Mouse (Mus musculus): ENCODE data around the gene Cdcp1. TPM values are rescaled to one million over a fixed set of nuclear protein-coding genes. Genes with fewer than 3 reads are reported as not detected.
A peak's percentile ranks its signal among the peaks of the same experiment; 100 is the strongest.

Cdcp1 gene
- total RNA-seq, 2 experiments from 2014 or later, result 0.29 TPM; not detected in 1

GRCm38 (mm10) chr9:123162985-123163694 lies 52.7 kb downstream of the Cdcp1 start:
- intact Hi-C loops (cut with DNase I), result no loop called here
- H3K27ac ChIP-seq, result no peak overlapping the region
- no peak for DNase-seq (ENCODE audit: extremely low spot score in 1 of 2, low spot score in 2 of 2)
- no peak for TF ChIP-seq CTCF (IDR thresholded peaks at IDR 0.05)
- H3K4me3 ChIP-seq, result no peak overlapping the region

- Histone ChIP-seq H3K27ac (no peak overlapping the region), H3K4me3 (no peak overlapping the region)
- DNase-seq (ENCODE audit: extremely low spot score in 1 of 2, low spot score in 2 of 2), result no peak
- intact Hi-C loops (cut with DNase I), result no loop called here
- no peak for TF ChIP-seq CTCF (IDR thresholded peaks at IDR 0.05)
Measured at GRCm38 (mm10) chr9:123161792-123162191, 54.0 kb downstream of the Cdcp1 start.

- peak; percentile 92 for TF ChIP-seq CTCF (IDR thresholded peaks at IDR 0.05)
- intact Hi-C loops (cut with DNase I), result loop anchor here (1.0 to 5.0 kb wide), 4 partner anchors 94 to 363 kb away; partner anchors contain the start of gene Lars2
- no peak overlapping the region for H3K27ac ChIP-seq
- DNase-seq (ENCODE audit: extremely low spot score in 1 of 2, low spot score in 2 of 2), result peak; percentile 70 to 78
- H3K4me3 ChIP-seq, result no peak overlapping the region
Measured at GRCm38 (mm10) chr9:123159330-123159729, 56.5 kb downstream of the Cdcp1 start.

- TF ChIP-seq CTCF (IDR thresholded peaks at IDR 0.05), result peak; percentile 57
- DNase-seq (ENCODE audit: extremely low spot score in 1 of 2, low spot score in 2 of 2), result peak in 1 of 2 experiments; percentile 49
Measured at GRCm38 (mm10) chr9:123158125-123158836, 57.6 kb downstream of the Cdcp1 start.

GRCm38 (mm10) chr9:123157699-123158098 lies 58.1 kb downstream of the Cdcp1 start:
- TF ChIP-seq CTCF (IDR thresholded peaks at IDR 0.05), result no peak
- no peak overlapping the region for H3K27ac ChIP-seq
- DNase-seq (ENCODE audit: extremely low spot score in 1 of 2, low spot score in 2 of 2), result no peak
- no peak overlapping the region for H3K4me3 ChIP-seq
- intact Hi-C loops (cut with DNase I), result loop anchor here (5.0 kb wide), 2 partner anchors 210 to 365 kb away; partner anchors contain the start of gene Lars2

More at GRCm38 (mm10) chr9:123158125-123158836, 57.6 kb downstream of the Cdcp1 start:
- H3K27ac ChIP-seq, result no peak overlapping the region
- intact Hi-C loops (cut with DNase I), result loop anchor here (5.0 kb wide), 2 partner anchors 209 to 364 kb away; partner anchors contain the start of gene Lars2
- no peak overlapping the region for H3K4me3 ChIP-seq

- Histone ChIP-seq H3K27ac (no peak overlapping the region), H3K4me3 (peak overlapping the region; percentile 29)
- TF ChIP-seq CTCF (IDR thresholded peaks at IDR 0.05), result no peak
- DNase-seq (ENCODE audit: extremely low spot score in 1 of 2, low spot score in 2 of 2), result peak; percentile 19 to 36
- intact Hi-C loops (cut with DNase I), result loop anchor here (5.0 kb wide), 2 partner anchors 210 to 365 kb away; partner anchors contain the start of gene Lars2
Measured at GRCm38 (mm10) chr9:123156910-123157361, 58.9 kb downstream of the Cdcp1 start.

GRCm38 (mm10) chr9:123153121-123153520 lies 62.7 kb downstream of the Cdcp1 start:
- intact Hi-C loops (cut with DNase I), result no loop called here

GRCm38 (mm10) chr9:123152026-123152425 lies 63.8 kb downstream of the Cdcp1 start:
- H3K4me3 ChIP-seq, result no peak overlapping the region
- TF ChIP-seq CTCF (IDR thresholded peaks at IDR 0.05), result no peak
- no peak for DNase-seq (ENCODE audit: extremely low spot score in 1 of 2, low spot score in 2 of 2)
- intact Hi-C loops (cut with DNase I), result no loop called here
- H3K27ac ChIP-seq, result no peak overlapping the region

More at GRCm38 (mm10) chr9:123153121-123153520, 62.7 kb downstream of the Cdcp1 start:
- TF ChIP-seq CTCF (IDR thresholded peaks at IDR 0.05), result no peak
- H3K4me3 ChIP-seq, result no peak overlapping the region
- DNase-seq (ENCODE audit: extremely low spot score in 1 of 2, low spot score in 2 of 2), result no peak
- H3K27ac ChIP-seq, result no peak overlapping the region

- intact Hi-C loops (cut with DNase I), result no loop called here
- TF ChIP-seq CTCF (IDR thresholded peaks at IDR 0.05), result no peak
- Histone ChIP-seq H3K4me3 (no peak overlapping the region), H3K27ac (no peak overlapping the region)
- DNase-seq (ENCODE audit: extremely low spot score in 1 of 2, low spot score in 2 of 2), result no peak
Measured at GRCm38 (mm10) chr9:123151561-123151960, 64.3 kb downstream of the Cdcp1 start.

GRCm38 (mm10) chr9:123150241-123151020 lies 65.4 kb downstream of the Cdcp1 start, which contains the start of gene Clec3b:
TSS of gene Clec3b (plus strand) at chr9:123150946.
- no peak for TF ChIP-seq CTCF (IDR thresholded peaks at IDR 0.05)
- Histone ChIP-seq H3K27ac (no peak within 1 kb of the TSS), H3K4me3 (no peak within 1 kb of the TSS)
- intact Hi-C loops (cut with DNase I), result no loop called here
- no peak for DNase-seq (ENCODE audit: extremely low spot score in 1 of 2, low spot score in 2 of 2)

GRCm38 (mm10) chr9:123148430-123148829 lies 67.4 kb downstream of the Cdcp1 start:
- intact Hi-C loops (cut with DNase I), result no loop called here
- no peak for TF ChIP-seq CTCF (IDR thresholded peaks at IDR 0.05)
- no peak overlapping the region for H3K4me3 ChIP-seq
- DNase-seq (ENCODE audit: extremely low spot score in 1 of 2, low spot score in 2 of 2), result no peak
- H3K27ac ChIP-seq, result no peak overlapping the region

All from left cerebral cortex, adult 2 months (tissue).